Mouse (Mus musculus): ENCODE data around the gene Eci1. TPM values are rescaled to one million over a fixed set of nuclear protein-coding genes. Genes with fewer than 3 reads are reported as not detected.
"Not testable (repeated sequence)": the region's sequence is repeated elsewhere in the genome, so short reads cannot be mapped to it uniquely, and the experiment has no call there.

Gene Eci1
- polyA plus RNA-seq, 1 experiment, result 78.3 TPM

DNA sequence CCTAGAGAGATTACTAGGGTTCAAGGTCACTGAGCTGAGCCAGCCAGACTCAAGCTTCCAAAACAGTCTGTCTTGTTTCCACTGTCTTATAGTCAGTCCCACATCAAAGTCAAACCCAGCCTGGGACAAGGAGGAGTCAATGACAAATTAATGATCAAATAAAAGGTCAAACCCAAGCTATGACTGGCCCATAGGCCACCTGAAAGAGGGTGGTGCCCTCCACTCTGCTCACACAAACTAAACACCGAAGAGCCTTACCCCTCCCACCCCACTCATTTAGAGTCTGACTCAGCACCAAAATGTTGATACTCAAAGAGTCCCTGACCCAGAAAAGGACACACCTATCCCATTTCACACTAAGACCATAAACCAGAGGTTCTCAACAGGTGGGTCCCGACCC, 26.9 kb downstream of the Eci1 start:
- no peak for DNase-seq
- WGBS, result 58% methylated on average over 2 of the region's 2 CpGs
- Histone ChIP-seq H3K4me1 (ENCODE audit: control insufficient read depth, insufficient read depth, low read length) (no peaks in the 10 kb centered on the region; the same call in 1 of the 2 replicates), H3K4me3 (replicated peaks; ENCODE audit: extremely low read depth, low read depth, low read length) (no peak overlapping the region)
- no peak for TF ChIP-seq CTCF (IDR thresholded peaks at IDR 0.05; ENCODE audit: insufficient read depth, low read length)
- no peak for TF ChIP-seq POLR2A (IDR thresholded peaks at IDR 0.05; ENCODE audit: borderline replicate concordance, extremely low read depth, low read depth, low read length)

DNA sequence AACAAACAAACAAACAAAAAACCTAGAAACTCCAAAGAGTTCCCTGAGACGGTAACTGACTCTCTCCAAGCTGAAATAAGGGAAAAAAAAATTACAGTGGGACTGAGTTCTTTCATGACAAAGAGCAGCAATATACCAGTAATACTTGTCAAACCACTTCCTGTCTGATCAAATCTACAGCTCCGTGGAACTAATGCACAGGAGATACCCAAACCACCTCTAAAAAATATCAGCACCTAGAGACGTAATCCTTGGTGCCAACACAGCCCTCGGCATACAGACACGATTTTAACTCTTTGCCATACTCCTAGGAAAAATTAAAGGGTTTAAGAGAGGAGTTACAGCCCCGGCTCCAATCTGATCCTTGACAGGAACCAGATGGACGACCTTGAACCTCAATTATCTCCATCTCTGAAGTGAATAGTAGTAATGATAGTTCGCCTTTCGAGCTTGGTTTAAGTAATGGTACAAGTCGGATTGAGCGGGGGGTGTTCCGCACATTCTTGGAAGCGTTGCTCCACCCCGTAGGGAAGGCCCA, 27.8 kb downstream of the Eci1 start:
- WGBS, result 2% methylated on average over 14 of the region's 14 CpGs
- H3K4me1 ChIP-seq (ENCODE audit: control insufficient read depth, insufficient read depth, low read length), result no peaks in the 10 kb centered on the region; the same call in 1 of the 2 replicates
- H3K4me3 ChIP-seq (replicated peaks; ENCODE audit: extremely low read depth, low read depth, low read length), result peak overlapping the region; percentile 87
- no peak for DNase-seq
- TF ChIP-seq POLR2A (IDR thresholded peaks at IDR 0.05; ENCODE audit: borderline replicate concordance, extremely low read depth, low read depth, low read length) (no peak), CTCF (IDR thresholded peaks at IDR 0.05; ENCODE audit: insufficient read depth, low read length) (no peak)

DNA sequence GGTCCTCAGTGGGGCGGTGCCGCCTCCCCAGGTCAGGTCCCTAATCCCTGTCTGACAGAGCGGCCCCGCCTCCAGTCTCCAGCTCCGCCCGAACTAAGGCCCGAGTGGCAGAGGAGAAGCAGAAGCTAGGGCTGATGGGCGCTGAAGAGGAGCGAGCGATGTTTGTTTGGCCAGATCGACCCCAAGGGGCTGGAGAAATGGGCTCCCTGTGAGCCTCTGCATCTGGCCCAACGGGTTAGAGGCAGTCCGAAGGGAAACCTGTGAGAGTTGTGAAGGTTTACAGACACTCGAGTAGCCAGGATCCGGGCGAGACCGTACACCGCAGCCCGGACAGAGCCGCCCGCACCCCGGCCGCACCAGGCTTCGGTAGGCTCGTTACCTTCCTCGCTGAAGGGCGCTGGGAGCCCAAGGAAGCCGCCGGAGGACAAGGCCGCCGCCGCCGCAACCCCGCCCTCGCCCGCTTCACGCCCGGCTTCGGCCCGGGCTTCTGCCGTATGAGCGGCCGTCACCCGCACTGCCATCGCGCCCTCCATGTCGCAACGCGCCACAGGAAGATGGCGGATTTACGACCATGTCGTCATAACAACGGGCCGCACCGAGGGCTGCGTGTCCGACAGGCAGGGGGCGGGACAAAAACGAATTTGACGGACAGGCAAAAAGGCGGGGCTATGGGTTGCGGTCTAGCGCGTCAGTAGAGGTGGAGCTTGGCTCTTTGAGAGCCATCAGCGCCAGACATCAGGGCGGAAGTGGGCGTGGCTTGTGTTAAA, 28.5 kb downstream of the Eci1 start:
- Histone ChIP-seq H3K4me1 (ENCODE audit: control insufficient read depth, insufficient read depth, low read length) (no peaks in the 10 kb centered on the region; the same call in 1 of the 2 replicates), H3K4me3 (replicated peaks; ENCODE audit: extremely low read depth, low read depth, low read length) (peak overlapping the region; percentile 87)
- peak; percentile 99 for DNase-seq
- under 1% methylated on average over 67 of the region's 67 CpGs for WGBS
- peak; percentile 90; the same call in 1 of the 2 replicates for TF ChIP-seq POLR2A (IDR thresholded peaks at IDR 0.05; ENCODE audit: borderline replicate concordance, extremely low read depth, low read depth, low read length)
- no peak for TF ChIP-seq CTCF (IDR thresholded peaks at IDR 0.05; ENCODE audit: insufficient read depth, low read length)

DNA sequence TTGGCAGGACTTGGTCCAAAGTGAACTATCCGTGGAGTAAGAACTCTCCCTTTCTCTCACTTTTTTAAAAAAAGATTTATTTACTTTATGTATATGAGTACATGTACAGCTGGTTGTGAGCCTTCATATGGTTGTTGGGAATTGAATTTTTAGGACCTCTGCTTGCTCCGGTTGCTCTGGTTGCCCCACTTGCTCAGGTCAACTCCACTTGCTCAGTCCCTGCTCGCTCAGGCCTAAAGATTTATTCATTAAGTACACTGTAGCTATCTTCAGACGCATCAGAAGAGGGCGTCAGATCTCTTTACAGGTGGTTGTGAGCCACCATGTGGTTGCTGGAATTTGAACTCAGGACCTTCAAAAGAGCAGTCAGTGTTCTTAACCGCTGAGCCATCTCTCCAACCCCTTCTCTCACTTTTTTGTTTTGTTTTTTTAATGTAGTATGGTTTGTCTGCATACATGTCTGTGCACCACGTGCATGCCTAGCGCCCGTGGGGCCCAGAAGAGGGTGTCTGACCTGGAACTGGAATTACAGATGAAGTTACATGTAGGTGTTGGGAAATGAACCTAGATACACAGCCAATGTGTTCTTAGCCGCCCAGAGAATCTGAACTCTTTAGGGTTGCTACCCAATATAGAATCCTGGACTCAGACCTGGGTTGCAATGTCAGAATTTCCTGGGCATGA, 29.2 kb downstream of the Eci1 start:
- H3K4me1 ChIP-seq (ENCODE audit: control insufficient read depth, insufficient read depth, low read length); H3K4me3 ChIP-seq (replicated peaks; ENCODE audit: extremely low read depth, low read depth, low read length); DNase-seq: not testable (repeated sequence)
- 47% methylated on average over 10 of the region's 10 CpGs for WGBS

DNA sequence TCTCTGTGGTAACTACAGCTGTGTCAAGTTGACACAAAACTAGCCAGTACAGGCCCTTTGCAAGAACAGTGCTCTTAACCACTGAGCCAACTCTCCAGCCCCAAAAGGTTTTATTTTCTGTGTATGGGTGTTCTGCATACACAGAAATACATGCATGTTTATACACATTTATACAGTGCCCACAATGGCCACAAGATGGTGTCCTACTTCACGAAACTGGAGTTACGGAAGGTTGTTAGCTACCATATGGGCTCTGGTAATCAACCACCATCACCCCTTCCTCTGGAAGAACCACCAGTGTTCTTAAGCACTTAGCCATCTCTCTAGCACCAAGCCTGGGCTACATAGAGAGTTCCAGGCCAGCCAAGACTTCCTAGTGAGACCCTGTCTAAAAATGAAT, 35.1 kb downstream of the Eci1 start:
- no peak for TF ChIP-seq POLR2A (IDR thresholded peaks at IDR 0.05; ENCODE audit: borderline replicate concordance, extremely low read depth, low read depth, low read length)
- TF ChIP-seq CTCF (IDR thresholded peaks at IDR 0.05; ENCODE audit: insufficient read depth, low read length), result no peak
- no peak overlapping the region for H3K4me3 ChIP-seq (replicated peaks; ENCODE audit: extremely low read depth, low read depth, low read length)
- WGBS, result 69% methylated on average over 2 of the region's 2 CpGs
- no peaks in the 10 kb centered on the region for H3K4me1 ChIP-seq (ENCODE audit: control insufficient read depth, insufficient read depth, low read length)
- no peak for DNase-seq

DNA sequence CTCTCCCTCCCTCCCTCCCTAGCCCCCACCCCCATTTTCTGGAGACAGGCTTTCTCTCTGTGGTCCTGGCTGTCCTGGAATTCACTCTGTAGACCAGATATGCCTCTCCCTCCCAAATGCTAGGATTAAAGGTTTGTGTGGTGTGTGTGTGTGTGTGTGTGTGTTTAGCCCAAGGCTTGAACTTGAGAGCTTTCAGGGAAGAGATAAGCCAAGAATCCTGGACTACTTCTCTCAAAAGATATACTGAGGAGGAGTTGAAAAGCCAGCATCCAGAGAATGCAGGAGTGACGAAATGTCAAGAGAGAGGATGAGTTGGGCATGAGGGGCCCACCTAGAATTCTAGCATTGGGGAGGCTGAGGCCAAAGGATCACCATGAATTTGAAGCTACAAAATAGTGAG, 36.5 kb downstream of the Eci1 start:
- TF ChIP-seq CTCF (IDR thresholded peaks at IDR 0.05; ENCODE audit: insufficient read depth, low read length) (no peak), POLR2A (IDR thresholded peaks at IDR 0.05; ENCODE audit: borderline replicate concordance, extremely low read depth, low read depth, low read length) (no peak)
- no peak for DNase-seq
- H3K4me3 ChIP-seq (replicated peaks; ENCODE audit: extremely low read depth, low read depth, low read length), result no peak overlapping the region
- 72% methylated on average over 1 of the region's 1 CpGs for WGBS
- H3K4me1 ChIP-seq (ENCODE audit: control insufficient read depth, insufficient read depth, low read length), result no peaks in the 10 kb centered on the region

DNA sequence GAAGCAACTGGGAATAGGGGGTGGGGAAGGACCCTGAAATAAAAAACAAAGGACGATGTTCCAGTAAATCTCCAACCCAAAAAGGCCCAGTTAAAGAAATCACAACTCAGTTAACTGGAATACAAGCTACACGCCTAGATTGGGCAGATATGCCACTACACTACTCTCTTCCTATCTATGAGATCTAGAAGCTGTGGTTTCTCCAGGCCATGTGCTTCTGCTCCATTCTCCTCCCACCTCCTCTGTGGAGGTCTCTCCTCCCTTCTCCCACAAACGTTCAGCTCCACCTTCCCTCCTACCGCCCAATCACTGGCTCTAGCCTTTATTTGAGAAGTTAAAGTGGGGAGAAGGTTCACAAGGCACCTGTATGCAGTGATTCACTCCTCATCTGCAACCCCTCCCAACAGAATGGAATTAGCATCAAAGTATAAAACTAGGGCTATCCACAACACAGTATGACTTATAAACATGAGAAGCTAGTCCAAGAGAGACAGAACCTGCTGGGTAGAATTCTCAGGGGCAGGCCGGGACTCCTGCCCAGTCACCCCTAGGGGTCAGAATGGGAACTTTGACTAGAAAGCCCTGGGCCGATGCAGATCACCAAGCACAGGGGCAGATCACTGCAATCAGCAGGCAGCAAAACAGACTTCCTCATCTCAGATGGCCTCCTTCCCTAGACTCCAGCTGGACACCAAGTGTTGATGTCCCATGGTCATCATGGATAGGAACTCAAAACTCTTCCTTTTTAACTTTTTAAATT, 37.1 kb downstream of the Eci1 start:
- WGBS, result 47% methylated on average over 6 of the region's 6 CpGs
- no peak for DNase-seq
- no peak for TF ChIP-seq CTCF (IDR thresholded peaks at IDR 0.05; ENCODE audit: insufficient read depth, low read length)

DNA sequence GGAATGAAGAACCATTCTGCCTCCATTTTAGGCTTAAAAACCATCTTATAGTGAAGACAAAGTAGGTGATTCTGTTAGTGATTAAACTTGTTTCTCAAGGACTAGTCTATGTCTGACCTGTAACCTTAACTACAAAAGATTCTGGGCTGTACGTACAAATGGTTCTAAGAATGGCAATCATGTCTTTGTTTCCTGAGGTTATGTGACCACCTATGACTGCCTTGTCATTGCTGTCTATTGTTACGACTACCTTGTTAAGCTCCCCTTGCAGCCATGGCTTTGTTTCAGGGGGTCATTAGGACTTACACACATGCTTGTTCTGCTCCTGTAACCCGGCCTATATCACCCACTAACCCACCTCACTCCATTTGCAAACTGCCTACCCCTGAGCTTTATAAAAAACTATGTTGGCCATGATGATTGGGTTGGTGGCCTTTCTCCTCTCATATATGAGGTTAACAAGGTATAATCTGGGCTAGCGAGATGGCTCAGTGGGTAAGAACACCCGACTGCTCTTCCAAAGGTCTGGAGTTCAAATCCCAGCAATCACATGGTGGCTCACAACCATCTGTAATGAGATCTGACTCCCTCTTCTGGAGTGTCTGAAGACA, 42.3 kb downstream of the Eci1 start:
- TF ChIP-seq POLR2A (IDR thresholded peaks at IDR 0.05; ENCODE audit: borderline replicate concordance, extremely low read depth, low read depth, low read length) (no peak), CTCF (IDR thresholded peaks at IDR 0.05; ENCODE audit: insufficient read depth, low read length) (no peak)

More for the DNA sequence above, 37.1 kb downstream of the Eci1 start:
- H3K4me1 ChIP-seq (ENCODE audit: control insufficient read depth, insufficient read depth, low read length), result no peaks in the 10 kb centered on the region
- no peak overlapping the region for H3K4me3 ChIP-seq (replicated peaks; ENCODE audit: extremely low read depth, low read depth, low read length)

DNA sequence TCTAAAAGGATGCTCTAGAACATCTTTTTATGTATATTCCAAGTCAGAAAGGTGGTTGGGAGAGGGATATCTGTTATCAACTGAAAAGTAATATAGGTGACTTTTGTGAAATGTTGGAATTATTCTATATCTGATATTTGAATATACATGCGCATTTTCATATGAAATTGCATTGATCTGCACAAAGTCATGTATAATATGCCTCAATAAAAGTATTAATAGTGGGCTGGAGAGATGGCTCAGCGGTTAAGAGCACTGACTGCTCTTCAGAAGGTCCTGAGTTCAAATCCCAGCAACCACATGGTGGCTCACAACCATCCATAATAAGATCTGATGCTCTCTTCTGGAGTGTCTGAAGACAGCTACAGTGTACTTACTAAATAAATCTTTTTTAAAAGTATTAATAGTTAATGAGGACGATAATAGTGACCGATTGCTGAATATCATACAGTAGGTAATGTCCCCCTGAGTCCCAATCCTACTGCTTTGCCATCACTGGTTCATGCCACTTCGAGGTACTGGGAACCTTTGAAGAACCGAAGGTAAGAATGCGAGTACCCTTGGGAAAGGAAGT, 43.0 kb downstream of the Eci1 start:
- WGBS, result 17% methylated on average over 7 of the region's 7 CpGs

More for the DNA sequence above, 42.3 kb downstream of the Eci1 start:
- H3K4me1 ChIP-seq (ENCODE audit: control insufficient read depth, insufficient read depth, low read length), result peaks cover 17% of the 10 kb centered on the region
- WGBS, result 93% methylated on average over 5 of the region's 5 CpGs
- DNase-seq, result no peak
- no peak overlapping the region for H3K4me3 ChIP-seq (replicated peaks; ENCODE audit: extremely low read depth, low read depth, low read length)

More for the DNA sequence above, 43.0 kb downstream of the Eci1 start:
- Histone ChIP-seq H3K4me1 (ENCODE audit: control insufficient read depth, insufficient read depth, low read length) (peaks cover 17% of the 10 kb centered on the region), H3K4me3 (replicated peaks; ENCODE audit: extremely low read depth, low read depth, low read length) (peak overlapping the region; percentile 62)
- no peak for DNase-seq
- no peak for TF ChIP-seq CTCF (IDR thresholded peaks at IDR 0.05; ENCODE audit: insufficient read depth, low read length)
- no peak for TF ChIP-seq POLR2A (IDR thresholded peaks at IDR 0.05; ENCODE audit: borderline replicate concordance, extremely low read depth, low read depth, low read length)
